Mouse (Mus musculus): ENCODE results near the gene Bcl3. TPM values are rescaled to one million over a fixed set of nuclear protein-coding genes. Genes with fewer than 3 reads are reported as not detected.
A peak's percentile ranks its signal among the peaks of the same experiment; 100 is the strongest.

Gene Bcl3
- 0.60 and 1.5 TPM in 2 replicates for polyA plus RNA-seq (2015; fragmentation: Nextera tagmentation; extraction: Ambion mirVana)

DNA sequence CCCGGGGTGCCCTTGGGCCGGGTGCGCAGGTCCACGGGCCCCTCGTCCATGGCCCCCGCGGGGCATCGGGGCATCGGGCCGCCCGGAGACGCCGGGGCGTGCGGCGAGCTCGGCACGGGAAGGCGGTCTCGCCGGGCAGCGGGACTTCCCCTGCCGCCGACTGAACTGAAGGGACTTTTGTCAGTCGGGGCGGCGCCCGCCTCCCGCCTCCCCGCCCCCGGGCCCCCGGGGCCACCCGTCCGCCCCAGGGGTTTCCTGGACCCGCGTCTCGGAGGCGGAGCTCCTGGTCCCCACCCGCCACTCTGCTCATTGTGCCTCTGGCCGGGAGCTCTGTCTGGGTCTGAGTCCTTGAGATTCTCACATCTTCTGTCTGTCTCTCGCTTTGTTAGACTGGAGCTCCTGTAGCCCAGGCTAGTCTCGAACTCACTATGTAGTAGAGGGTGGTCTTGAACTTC is at the start of gene Bcl3:
Gene Bcl3 (minus strand): TSS at position 167 of the 455 bp plus-strand sequence.
- Histone ChIP-seq H3K4me1 (replicated peaks) (peaks cover 16% of the 10 kb centered on the region), H3K27ac (no peak within 1 kb of the TSS), H3K4me2 (peak within 1 kb of the TSS; percentile 51), H3K27me3 (peaks cover 72% of the 10 kb centered on the region), H3K9me3 (0 out of 2 replicates have a peak, but pooled peaks cover 4% of the 10 kb centered on the region), H3K36me3 (no peaks in the 10 kb centered on the region), H3K4me3 (peak within 1 kb of the TSS; percentile 33), H3K9ac (peak within 1 kb of the TSS; percentile 59; the same call in 1 of the 2 replicates)
- WGBS, result under 1% methylated on average over 36 of the region's 42 CpGs
- no peak for ATAC-seq (ENCODE audit: low FRiP score)

DNA sequence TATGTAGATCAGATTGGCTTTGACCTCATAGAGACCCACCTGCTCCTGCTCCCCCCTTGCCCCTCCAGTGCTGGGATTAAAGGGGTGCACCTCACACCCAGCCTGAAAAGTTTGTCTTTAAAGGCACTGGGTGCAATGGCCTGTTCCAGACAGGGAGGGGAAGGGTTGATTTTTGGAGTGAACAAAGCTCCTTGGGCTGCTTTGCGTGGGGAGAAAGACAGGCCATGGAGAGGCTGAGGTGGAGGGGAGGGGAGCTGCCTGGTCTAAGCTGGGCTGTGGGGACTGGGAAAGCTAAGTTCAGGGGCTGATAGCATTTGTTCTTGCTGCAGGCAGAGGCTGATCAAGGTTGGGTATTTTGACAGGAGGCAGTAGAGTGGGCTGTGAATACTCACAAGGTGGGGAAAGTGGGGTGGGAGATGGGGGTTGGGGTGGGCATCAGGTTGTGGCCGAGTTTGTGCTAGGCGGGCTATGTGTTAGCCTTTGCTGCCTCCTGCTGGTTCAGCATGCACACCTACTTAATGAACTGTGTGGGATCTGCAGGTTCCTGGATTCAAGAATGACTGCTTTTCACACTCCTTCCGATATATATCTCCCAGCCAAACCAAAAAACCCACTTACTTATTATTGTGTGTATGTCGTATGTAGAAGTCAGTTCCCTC is 49.5 kb upstream of the Bcl3 start:
- Histone ChIP-seq H3K9me3 (no peaks in the 10 kb centered on the region), H3K27ac (no peak overlapping the region), H3K36me3 (no peaks in the 10 kb centered on the region), H3K4me3 (no peak overlapping the region), H3K27me3 (no peaks in the 10 kb centered on the region), H3K4me1 (replicated peaks) (no peaks in the 10 kb centered on the region), H3K4me2 (no peak overlapping the region), H3K9ac (no peak overlapping the region)
- ATAC-seq (ENCODE audit: low FRiP score), result no peak
- 51% methylated on average over 5 of the region's 5 CpGs for WGBS

GRCm38 (mm10) chr7:19871137-19871621 is 48.6 kb upstream of the Bcl3 start:
- Histone ChIP-seq H3K27me3 (no peaks in the 10 kb centered on the region), H3K4me2 (no peak overlapping the region), H3K27ac (no peak overlapping the region), H3K9ac (no peak overlapping the region), H3K4me1 (replicated peaks) (no peaks in the 10 kb centered on the region), H3K4me3 (no peak overlapping the region), H3K36me3 (no peaks in the 10 kb centered on the region), H3K9me3 (no peaks in the 10 kb centered on the region)
- ATAC-seq (ENCODE audit: low FRiP score), result no peak
- WGBS, result 72% methylated on average over 10 of the region's 10 CpGs

DNA sequence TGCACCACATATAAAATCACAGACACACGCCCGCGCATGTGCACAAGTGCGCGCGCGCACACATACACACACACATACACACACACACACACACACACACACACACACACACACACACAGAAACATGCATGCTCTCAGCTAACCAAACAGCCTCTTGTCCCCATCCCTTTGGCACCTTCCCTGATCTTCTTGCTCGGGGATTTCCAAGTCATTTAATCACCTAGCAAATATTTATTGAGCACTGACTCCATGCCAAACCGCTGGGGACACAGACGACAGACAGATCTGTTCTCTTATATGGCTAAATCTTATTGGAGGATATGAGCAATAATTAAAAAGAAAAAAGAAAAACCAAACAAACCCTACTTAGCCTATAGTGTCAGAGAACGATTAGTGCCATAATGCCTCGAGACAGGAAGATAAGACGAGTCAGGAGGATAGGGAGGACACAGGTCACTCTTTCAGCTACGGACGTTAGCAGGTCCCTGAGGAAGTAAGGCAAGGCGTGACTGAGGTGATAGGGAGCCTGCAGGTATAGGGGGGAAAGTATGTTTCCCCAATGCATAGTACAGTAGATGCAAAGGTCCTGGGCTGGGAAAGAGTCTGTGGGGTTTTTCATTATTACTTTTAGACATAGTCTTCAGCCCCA is 45.3 kb upstream of the Bcl3 start:
- H3K4me3 ChIP-seq, result no peak overlapping the region
- no peaks in the 10 kb centered on the region for H3K36me3 ChIP-seq
- no peak overlapping the region for H3K4me2 ChIP-seq
- no peak overlapping the region for H3K27ac ChIP-seq
- H3K4me1 ChIP-seq (replicated peaks), result no peaks in the 10 kb centered on the region
- no peak for ATAC-seq (ENCODE audit: low FRiP score)
- WGBS, result 91% methylated on average over 16 of the region's 16 CpGs
- no peaks in the 10 kb centered on the region for H3K27me3 ChIP-seq
- H3K9ac ChIP-seq, result no peak overlapping the region
- H3K9me3 ChIP-seq, result no peaks in the 10 kb centered on the region

DNA sequence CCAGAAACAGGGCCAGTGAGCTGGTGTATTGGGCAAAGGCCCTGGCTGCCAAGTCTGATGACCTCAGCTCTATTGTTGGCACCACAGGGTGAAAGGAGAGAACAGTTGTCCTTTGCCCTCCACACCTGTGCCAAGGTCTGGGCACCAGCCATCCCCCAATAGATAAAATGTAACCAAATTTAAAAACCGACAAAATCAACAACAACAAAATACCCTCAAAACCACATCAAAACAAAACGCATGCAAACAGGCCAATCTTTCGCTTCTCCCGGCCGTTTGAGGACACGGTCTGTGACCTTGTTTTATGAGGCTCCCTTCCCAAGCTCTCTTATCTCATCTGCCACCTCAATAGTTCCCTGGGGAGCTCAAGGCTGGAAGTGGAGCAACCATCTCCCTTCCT is 43.9 kb upstream of the Bcl3 start:
- H3K36me3 ChIP-seq, result no peaks in the 10 kb centered on the region
- H3K4me2 ChIP-seq, result no peak overlapping the region
- no peak overlapping the region for H3K27ac ChIP-seq
- no peak overlapping the region for H3K9ac ChIP-seq
- no peaks in the 10 kb centered on the region for H3K4me1 ChIP-seq (replicated peaks)
- H3K27me3 ChIP-seq, result no peaks in the 10 kb centered on the region
- WGBS, result 91% methylated on average over 6 of the region's 6 CpGs
- no peaks in the 10 kb centered on the region for H3K9me3 ChIP-seq
- ATAC-seq (ENCODE audit: low FRiP score), result no peak
- H3K4me3 ChIP-seq, result no peak overlapping the region

GRCm38 (mm10) chr7:19865246-19866036 is 42.9 kb upstream of the Bcl3 start:
- H3K36me3 ChIP-seq, result no peaks in the 10 kb centered on the region
- WGBS, result 84% methylated on average over 8 of the region's 8 CpGs
- no peak for ATAC-seq (ENCODE audit: low FRiP score)
- no peak overlapping the region for H3K4me3 ChIP-seq
- no peak overlapping the region for H3K27ac ChIP-seq
- H3K9me3 ChIP-seq, result no peaks in the 10 kb centered on the region
- H3K4me1 ChIP-seq (replicated peaks), result no peaks in the 10 kb centered on the region
- no peak overlapping the region for H3K9ac ChIP-seq
- H3K27me3 ChIP-seq, result no peaks in the 10 kb centered on the region
- no peak overlapping the region for H3K4me2 ChIP-seq

- no peak overlapping the region for H3K9ac ChIP-seq
- H3K9me3 ChIP-seq, result no peaks in the 10 kb centered on the region
- no peak overlapping the region for H3K4me3 ChIP-seq
- ATAC-seq (ENCODE audit: low FRiP score), result no peak
- H3K4me2 ChIP-seq, result no peak overlapping the region
- H3K36me3 ChIP-seq, result no peaks in the 10 kb centered on the region
- no peaks in the 10 kb centered on the region for H3K27me3 ChIP-seq
- WGBS, result 45% methylated on average over 2 of the region's 2 CpGs
- no peak overlapping the region for H3K27ac ChIP-seq
- no peaks in the 10 kb centered on the region for H3K4me1 ChIP-seq (replicated peaks)
Observed at GRCm38 (mm10) chr7:19864241-19864640, 41.7 kb upstream of the Bcl3 start.

DNA sequence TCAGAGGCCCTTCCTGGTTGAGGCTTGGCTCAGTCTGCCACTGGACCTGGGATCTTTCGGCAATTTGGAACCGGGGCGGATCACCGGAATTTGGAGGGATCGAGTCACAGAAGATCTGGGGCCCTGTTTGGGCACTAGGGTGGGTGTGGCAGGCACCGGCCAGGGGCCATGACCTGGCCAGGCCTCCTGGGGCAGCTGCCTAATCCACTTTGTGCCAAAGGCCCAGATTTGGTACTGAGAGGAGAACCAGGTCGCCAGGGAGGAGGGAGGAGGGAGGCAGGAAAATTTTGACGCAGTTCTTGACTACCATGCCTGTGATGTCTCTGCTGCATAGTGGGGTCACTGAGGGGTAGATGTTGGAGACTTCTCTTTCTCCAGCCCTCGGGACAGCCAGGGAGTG is 38.6 kb upstream of the Bcl3 start, which contains the start of gene Ceacam16:
Gene Ceacam16 (minus strand): TSS at position 101 of the 400 bp plus-strand sequence.
- ATAC-seq (ENCODE audit: low FRiP score), result no peak
- H3K9me3 ChIP-seq, result no peaks in the 10 kb centered on the region
- 86% methylated on average over 9 of the region's 9 CpGs for WGBS

DNA sequence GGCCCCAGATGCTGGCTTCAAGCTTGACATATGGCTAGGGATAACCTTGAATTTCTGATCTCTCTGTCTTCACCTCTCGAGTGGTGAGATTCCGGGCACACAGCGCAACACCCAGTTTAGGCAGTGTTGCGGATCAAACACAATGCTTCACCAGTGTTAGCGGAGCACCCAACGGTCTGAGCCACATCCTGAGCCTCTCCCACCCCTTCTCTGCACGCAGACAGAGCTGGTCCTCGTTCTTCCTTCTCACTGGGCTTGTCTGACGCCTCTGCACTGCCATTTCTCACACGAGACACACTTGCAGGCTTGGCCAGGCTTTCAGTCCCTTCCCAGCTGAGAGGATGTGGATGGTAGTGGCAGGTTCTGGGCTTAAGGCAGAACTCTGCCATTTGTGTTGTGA is 37.2 kb upstream of the Bcl3 start:
- 82% methylated on average over 10 of the region's 10 CpGs for WGBS
- Histone ChIP-seq H3K36me3 (no peaks in the 10 kb centered on the region), H3K9me3 (no peaks in the 10 kb centered on the region), H3K9ac (no peak overlapping the region), H3K27me3 (peaks cover 12% of the 10 kb centered on the region; the same call in 1 of the 2 replicates), H3K4me2 (no peak overlapping the region), H3K4me1 (replicated peaks) (no peaks in the 10 kb centered on the region), H3K27ac (no peak overlapping the region), H3K4me3 (no peak overlapping the region)
- no peak for ATAC-seq (ENCODE audit: low FRiP score)

More for the DNA sequence above, 38.6 kb upstream of the Bcl3 start, which contains the start of gene Ceacam16:
- peaks cover 9% of the 10 kb centered on the region; the same call in 1 of the 2 replicates for H3K27me3 ChIP-seq
- H3K4me3 ChIP-seq, result no peak within 1 kb of the TSS
- H3K4me1 ChIP-seq (replicated peaks), result no peaks in the 10 kb centered on the region
- H3K36me3 ChIP-seq, result no peaks in the 10 kb centered on the region
- no peak within 1 kb of the TSS for H3K27ac ChIP-seq
- H3K9ac ChIP-seq, result no peak within 1 kb of the TSS
- no peak within 1 kb of the TSS for H3K4me2 ChIP-seq

GRCm38 (mm10) chr7:19856283-19856682 is 33.7 kb upstream of the Bcl3 start:
- H3K4me2 ChIP-seq, result no peak overlapping the region

GRCm38 (mm10) chr7:19855663-19856062 is 33.1 kb upstream of the Bcl3 start:
- 84% methylated on average over 5 of the region's 5 CpGs for WGBS
- no peak for ATAC-seq (ENCODE audit: low FRiP score)

More at GRCm38 (mm10) chr7:19856283-19856682, 33.7 kb upstream of the Bcl3 start:
- Histone ChIP-seq H3K36me3 (no peaks in the 10 kb centered on the region), H3K9ac (no peak overlapping the region), H3K4me3 (no peak overlapping the region), H3K9me3 (no peaks in the 10 kb centered on the region), H3K4me1 (replicated peaks) (no peaks in the 10 kb centered on the region), H3K27ac (no peak overlapping the region), H3K27me3 (peaks cover 31% of the 10 kb centered on the region)
- ATAC-seq (ENCODE audit: low FRiP score), result no peak
- 83% methylated on average over 6 of the region's 6 CpGs for WGBS

DNA sequence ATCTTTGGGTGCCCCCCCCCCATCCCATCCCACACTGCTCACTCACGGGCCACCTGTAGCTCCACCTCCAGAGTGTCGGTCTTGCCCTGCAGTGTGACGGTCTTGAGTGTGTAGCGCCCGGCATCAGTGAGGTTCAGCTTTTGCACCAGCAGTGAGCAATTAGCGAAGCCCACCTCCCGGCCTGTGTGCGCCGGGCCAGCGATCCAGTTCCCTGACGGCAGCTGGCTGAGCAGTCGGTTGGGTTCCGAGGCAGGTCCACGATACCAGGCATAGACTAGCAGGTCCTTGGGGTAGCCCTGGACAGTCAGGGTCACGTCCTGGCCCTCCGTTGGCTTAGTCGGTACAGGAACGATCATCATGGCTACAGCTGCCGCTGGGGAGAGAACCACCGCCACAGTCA is 31.0 kb upstream of the Bcl3 start:
- Histone ChIP-seq H3K36me3 (no peaks in the 10 kb centered on the region), H3K27ac (no peak overlapping the region), H3K27me3 (peaks cover 47% of the 10 kb centered on the region), H3K9me3 (no peaks in the 10 kb centered on the region), H3K4me3 (no peak overlapping the region), H3K9ac (no peak overlapping the region), H3K4me2 (no peak overlapping the region), H3K4me1 (replicated peaks) (no peaks in the 10 kb centered on the region)
- no peak for ATAC-seq (ENCODE audit: low FRiP score)
- 90% methylated on average over 20 of the region's 20 CpGs for WGBS

More at GRCm38 (mm10) chr7:19855663-19856062, 33.1 kb upstream of the Bcl3 start:
- Histone ChIP-seq H3K4me1 (replicated peaks) (no peaks in the 10 kb centered on the region), H3K9me3 (no peaks in the 10 kb centered on the region), H3K9ac (no peak overlapping the region), H3K4me3 (no peak overlapping the region), H3K4me2 (no peak overlapping the region), H3K27ac (no peak overlapping the region), H3K27me3 (peaks cover 35% of the 10 kb centered on the region), H3K36me3 (no peaks in the 10 kb centered on the region)
